14 mouse cellular contexts compared by ENCODE assay signal in genomic region chr5:123079568-123079967, GRCm38 (mm10). TPM values are rescaled to one million over a fixed set of nuclear protein-coding genes. Genes with fewer than 3 reads are reported as not detected.
A peak's percentile ranks its signal among the peaks of the same experiment; 100 is the strongest.
DNase-seq lines count a peak whose midpoint lies in the region; ATAC-seq lines count a peak whose summit lies in the region.
"Had no signal": no experiment of that assay in that cellular context is flagged by ENCODE, and none has a peak within 500 bp of the region (broad histone marks: within the 10 kb centered on the region; RNA-seq: fewer than 3 reads in every experiment).

No protein-coding gene starts in this region.

- no peak for DNase-seq in heart, postnatal 36 days
- no peak for DNase-seq in kidney, postnatal 14 days
- DNase-seq in liver, embryonic 13.5 days: no peak
- no peak for DNase-seq in natural killer cell, adult 2 months (ENCODE audit: low spot score in 2 of 2)
- no peak for DNase-seq in urinary bladder, adult 18-20 months (ENCODE audit: low spot score in 2 of 2)
- DNase-seq: adrenal gland, adult 2 months; cerebellum, postnatal 25 days; heart, postnatal 4 days had no signal

- intact Hi-C loops in heart, postnatal 36 days (cut with DNase I): no loop called here

- H3K36me3 ChIP-seq in heart, embryonic 11.5 days (ENCODE audit: control insufficient read depth, insufficient read depth, low read length): no peaks in the 10 kb centered on the region
- peaks cover 3% of the 10 kb centered on the region; the same call in 1 of the 2 replicates for H3K36me3 ChIP-seq in kidney, embryonic 16.5 days (ENCODE audit: insufficient read depth, low read length)
- peaks cover 22% of the 10 kb centered on the region for H3K36me3 ChIP-seq in liver, embryonic 13.5 days

- ATAC-seq in heart, embryonic 11.5 days (replicated peaks; ENCODE audit: insufficient number of reproducible peaks, low FRiP score, low TSS enrichment): no peak
- no peak for ATAC-seq in kidney, embryonic 16.5 days (ENCODE audit: low FRiP score, low TSS enrichment)
- no peak for ATAC-seq in liver, embryonic 13.5 days (ENCODE audit: low read depth)

- no peak overlapping the region for H3K4me2 ChIP-seq in heart, embryonic 11.5 days
- peak overlapping the region; percentile 12; the same call in 1 of the 2 replicates for H3K4me2 ChIP-seq in kidney, embryonic 16.5 days (replicated peaks; ENCODE audit: low read depth, low read length)
- peak overlapping the region; percentile 58; the same call in 1 of the 2 replicates for H3K4me2 ChIP-seq in liver, embryonic 13.5 days

- no peak overlapping the region for H3K4me3 ChIP-seq in heart, embryonic 11.5 days (ENCODE audit: low read depth, low read length)
- H3K4me3 ChIP-seq in kidney, embryonic 16.5 days (ENCODE audit: low read length): no peak overlapping the region
- peak overlapping the region; percentile 0; the same call in 1 of the 2 replicates for H3K4me3 ChIP-seq in brown adipose tissue, adult 24 weeks (ENCODE audit: insufficient read depth, low read depth, low read length)
- H3K4me3 ChIP-seq in liver, embryonic 13.5 days (replicated peaks): peak overlapping the region; percentile 36; the same call in 1 of the 2 replicates
- H3K4me3 ChIP-seq: left cerebral cortex, adult 2 months had no signal

- H3K9ac ChIP-seq in heart, embryonic 11.5 days (ENCODE audit: low read depth, low read length): no peak overlapping the region
- H3K9ac ChIP-seq in kidney, embryonic 16.5 days (replicated peaks; ENCODE audit: low read length): no peak overlapping the region
- peak overlapping the region; percentile 62 for H3K9ac ChIP-seq in liver, embryonic 13.5 days

- WGBS in heart, embryonic 11.5 days (ENCODE audit: insufficient replicate concordance): 70% methylated on average over 1 of the region's 1 CpGs
- 50% methylated on average over 1 of the region's 1 CpGs for WGBS in kidney, embryonic 16.5 days
- 19% methylated on average over 1 of the region's 1 CpGs for WGBS in liver, embryonic 13.5 days (ENCODE audit: insufficient replicate concordance)

- peaks cover 18% of the 10 kb centered on the region for H3K4me1 ChIP-seq in heart, embryonic 11.5 days (ENCODE audit: control insufficient read depth, insufficient read depth, low read length)
- peaks cover 25% of the 10 kb centered on the region for H3K4me1 ChIP-seq in kidney, embryonic 16.5 days (ENCODE audit: insufficient read depth, low read length)
- peaks cover 25% of the 10 kb centered on the region for H3K4me1 ChIP-seq in brown adipose tissue, adult 24 weeks (ENCODE audit: control insufficient read depth, insufficient read depth, insufficient read length, low read length)
- peaks cover 78% of the 10 kb centered on the region for H3K4me1 ChIP-seq in liver, embryonic 13.5 days (replicated peaks)

- no peaks in the 10 kb centered on the region for H3K27me3 ChIP-seq in heart, embryonic 11.5 days (ENCODE audit: control insufficient read depth, insufficient read depth, low read length)
- H3K27me3 ChIP-seq in kidney, embryonic 16.5 days (ENCODE audit: insufficient read depth, low read length): no peaks in the 10 kb centered on the region
- H3K27me3 ChIP-seq in liver, embryonic 13.5 days: no peaks in the 10 kb centered on the region

- no peaks in the 10 kb centered on the region for H3K9me3 ChIP-seq in heart, embryonic 11.5 days (replicated peaks; ENCODE audit: control insufficient read depth, low read length)
- peaks cover 4% of the 10 kb centered on the region; the same call in 1 of the 2 replicates for H3K9me3 ChIP-seq in kidney, embryonic 16.5 days (ENCODE audit: low read length)
- H3K9me3 ChIP-seq in liver, embryonic 13.5 days (replicated peaks): peaks cover 3% of the 10 kb centered on the region; the same call in 1 of the 2 replicates

- H3K27ac ChIP-seq in heart, embryonic 11.5 days (ENCODE audit: low read depth, low read length): peak overlapping the region; percentile 1; the same call in 1 of the 2 replicates
- peak overlapping the region; percentile 77 for H3K27ac ChIP-seq in kidney, embryonic 16.5 days (ENCODE audit: low read length)
- H3K27ac ChIP-seq in brown adipose tissue, adult 24 weeks (replicated peaks; ENCODE audit: low read depth, low read length): peak overlapping the region; percentile 66
- H3K27ac ChIP-seq in liver, embryonic 13.5 days: peak overlapping the region; percentile 21
- H3K27ac ChIP-seq: left cerebral cortex, adult 2 months had no signal

RNA-seq across cellular contexts. Expression of gene Tmem120b, which starts 11.4 kb away (rescaled TPM):
- polyA plus RNA-seq in heart, embryonic 11.5 days (2014; fragmentation: Nextera tagmentation; extraction: Ambion mirVana): 9.6 and 11.4 TPM in 2 replicates
- 10 to 100 TPM in 1 of 2 experiments, 1 to 10 TPM in 1; 7.3 to 10.7 TPM for total RNA-seq in heart, postnatal 36 days (2021)
- polyA plus RNA-seq in kidney, embryonic 16.5 days (2015; fragmentation: Nextera tagmentation; extraction: Ambion mirVana): 16.8 and 20.0 TPM in 2 replicates
- 91.8 and 116 TPM in 2 replicates for polyA plus RNA-seq in brown adipose tissue, adult 24 weeks (2012; ENCODE audit: insufficient read depth, insufficient read length, missing spikeins)
- 23.0 and 24.2 TPM in 2 replicates for polyA plus RNA-seq in liver, embryonic 13.5 days (2015; fragmentation: Nextera tagmentation; extraction: Ambion mirVana)

RNA-seq across cellular contexts. Expression of gene Morn3, which starts 32.8 kb away (rescaled TPM):
- polyA plus RNA-seq in heart, embryonic 11.5 days (2014; fragmentation: Nextera tagmentation; extraction: Ambion mirVana): 0.69 TPM in 1 of 2 replicates, not detected in the other
- not detected for total RNA-seq in heart, postnatal 36 days (2021)
- 0.56 TPM in 1 of 2 replicates, not detected in the other for polyA plus RNA-seq in kidney, embryonic 16.5 days (2015; fragmentation: Nextera tagmentation; extraction: Ambion mirVana)
- not detected in 2 replicates for polyA plus RNA-seq in brown adipose tissue, adult 24 weeks (2012; ENCODE audit: insufficient read depth, insufficient read length, missing spikeins)
- not detected in 2 replicates for polyA plus RNA-seq in liver, embryonic 13.5 days (2015; fragmentation: Nextera tagmentation; extraction: Ambion mirVana)
- total RNA-seq: adrenal gland, adult 2 months; heart, postnatal 4 days; left cerebral cortex, adult 2 months had no signal
- polyA plus RNA-seq: adrenal gland, adult 2 months; C2C12; stomach, embryonic 14.5 days had no signal

RNA-seq across cellular contexts. Expression of gene Rhof, which starts 52.9 kb away (rescaled TPM):
- polyA plus RNA-seq in heart, embryonic 11.5 days (2014; fragmentation: Nextera tagmentation; extraction: Ambion mirVana): 1.4 and 1.7 TPM in 2 replicates
- total RNA-seq in heart, postnatal 36 days (2021): under 1 TPM; 0.44 to 0.68 TPM
- polyA plus RNA-seq in kidney, embryonic 16.5 days (2015; fragmentation: Nextera tagmentation; extraction: Ambion mirVana): 3.2 and 3.8 TPM in 2 replicates
- polyA plus RNA-seq in brown adipose tissue, adult 24 weeks (2012; ENCODE audit: insufficient read depth, insufficient read length, missing spikeins): 0.48 and 0.67 TPM in 2 replicates
- polyA plus RNA-seq in liver, embryonic 13.5 days (2015; fragmentation: Nextera tagmentation; extraction: Ambion mirVana): 2.5 and 3.4 TPM in 2 replicates

Comparison
In these comparisons a context has a peak if more than half of its experiments do, and no peak if none do; other contexts are left out.
1. H3K27ac ChIP-seq: peak in every context shown above with its lines; median percentile 77 in kidney, embryonic 16.5 days; 66 in brown adipose tissue, adult 24 weeks; 21 in liver, embryonic 13.5 days; 1 in heart, embryonic 11.5 days.
2. H3K4me3 ChIP-seq: peak in brown adipose tissue, adult 24 weeks (single experiment) and liver, embryonic 13.5 days (single experiment); none in heart, embryonic 11.5 days (single experiment) and kidney, embryonic 16.5 days (single experiment).